Comparison of ENCODE assay signal across 8 mouse cellular contexts in the genomic region with DNA sequence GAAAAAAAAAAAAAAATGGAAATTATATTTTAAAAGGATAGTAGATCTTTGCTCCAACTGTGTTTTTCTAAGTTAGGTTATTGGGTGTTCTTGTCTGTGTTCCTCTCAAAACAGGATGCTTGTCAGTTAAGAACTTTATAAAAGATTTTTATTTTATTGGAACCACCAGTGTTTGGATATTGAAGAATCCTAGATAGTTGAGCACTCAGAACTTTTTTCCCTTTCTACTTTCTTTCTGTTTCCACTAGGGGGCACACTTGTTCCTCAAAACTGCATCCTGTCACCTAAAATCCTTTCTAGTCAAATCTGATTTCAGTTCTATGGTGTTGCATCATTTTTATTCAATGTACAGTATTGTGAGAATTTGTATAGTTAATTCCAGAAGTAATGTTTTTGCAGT. TPM values are rescaled to one million over a fixed set of nuclear protein-coding genes. Genes with fewer than 3 reads are reported as not detected.
A peak's percentile ranks its signal among the peaks of the same experiment; 100 is the strongest.
DNase-seq lines count a peak whose midpoint lies in the region.

No protein-coding gene starts in this region.

- DNase-seq in layer of hippocampus, adult 9-10 months (ENCODE audit: low spot score), result peak; percentile 12
- no peak for DNase-seq in layer of hippocampus, postnatal 10 days (ENCODE audit: low spot score in 2 of 2)
- DNase-seq in ES-CJ7 (ENCODE audit: low read depth, low spot score), result peak; percentile 26
- peak; percentile 44 for DNase-seq in brain, adult 2 months (ENCODE audit: low read depth, low spot score)
- peak; percentile 38 for DNase-seq in lung, postnatal 36 days
- DNase-seq in spleen, postnatal 14 days (ENCODE audit: low spot score in 2 of 2), result no peak
- no peak for DNase-seq in spleen, adult 18-20 months
- DNase-seq in adrenal gland, adult 2 months, result no peak

RNA-seq across cellular contexts. Expression of gene Mrc2, which starts 51.5 kb away (rescaled TPM):
- 1 to 10 TPM; 8.9 to 9.3 TPM for total RNA-seq in layer of hippocampus, postnatal 10 days (2021)
- 10 to 100 TPM; 17.0 to 24.9 TPM for total RNA-seq in adrenal gland, adult 2 months (2021)
- 30.2 and 35.7 TPM in 2 replicates for polyA plus RNA-seq in adrenal gland, adult 2 months (2012; rRNA removed)

Comparison
In these comparisons a context has a peak if more than half of its experiments do, and no peak if none do; other contexts are left out.
1. DNase-seq: peak in layer of hippocampus, adult 9-10 months (single experiment), ES-CJ7 (single experiment), brain, adult 2 months (single experiment) and lung, postnatal 36 days (single experiment); none in layer of hippocampus, postnatal 10 days (0 of 2), spleen, postnatal 14 days (0 of 2), spleen, adult 18-20 months (0 of 2) and adrenal gland, adult 2 months (single experiment).